Mouse (Mus musculus): ENCODE data around the gene Arhgef3.

DNA sequence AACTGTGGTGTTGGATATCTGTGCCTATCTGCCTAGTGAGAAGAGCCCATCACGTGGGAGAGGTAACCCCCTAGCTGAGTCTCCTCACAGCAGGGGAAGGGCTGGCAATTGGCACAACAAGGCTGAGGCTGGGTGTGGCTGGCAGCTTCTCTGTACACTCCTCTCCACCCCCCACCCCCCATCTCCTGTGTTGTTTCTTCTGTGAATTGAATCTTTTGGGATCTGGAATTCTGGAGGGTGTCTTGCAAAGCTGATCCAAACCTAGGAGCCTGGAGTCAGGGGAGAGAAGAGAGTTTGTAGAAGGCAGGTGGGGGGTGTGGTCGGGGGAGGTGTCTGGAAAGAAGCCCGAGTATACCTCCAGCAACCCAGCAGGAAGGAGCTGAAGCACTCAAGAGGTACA lies 26.8 kb downstream of the Arhgef3 start:
- TF ChIP-seq CTCF (IDR thresholded peaks at IDR 0.05; ENCODE audit: insufficient read depth, low read length) (no peak), POLR2A (IDR thresholded peaks at IDR 0.05; ENCODE audit: borderline replicate concordance, extremely low read depth, low read depth, low read length) (no peak)

Data from lung, adult 2 months (tissue).